Mouse (Mus musculus) forebrain, embryonic 11.5 days (tissue): ENCODE measurements around the gene Galm. TPM values are rescaled to one million over a fixed set of nuclear protein-coding genes. Genes with fewer than 3 reads are reported as not detected.

Experiments
- ATAC-seq: fragments of 200-750 bp; cut with Nextera tagmentation; replicated peaks from 2 replicates; pipeline ENCODE4 v1.8.0; 2017; ENCODE audit warnings: moderate TSS enrichment; ENCODE audit not compliant: low FRiP score
- DNase-seq: peaks from one replicate; pipeline ENCODE4 v3.0.0-alpha.2; 2017; ENCODE audit warnings: low spot score
- H3K27ac ChIP-seq: fragments of 300-500 bp; sonication (generic); 2 replicates; pipeline ENCODE4 v1.5.1; 2014; ENCODE audit warnings: low read depth, low read length
- H3K27me3 ChIP-seq: fragments of 300-500 bp; sonication (generic); 2 replicates; pipeline ENCODE4 v1.6.1; 2014; ENCODE audit warnings: mild to moderate bottlenecking, low read length, mixed read lengths; ENCODE audit not compliant: control insufficient read depth, insufficient read depth
- H3K36me3 ChIP-seq: fragments of 300-500 bp; sonication (generic); 2 replicates; pipeline ENCODE4 v1.6.1; 2014; ENCODE audit warnings: mild to moderate bottlenecking, low read length, moderate library complexity, mixed read lengths; ENCODE audit not compliant: control insufficient read depth, insufficient read depth
- H3K4me1 ChIP-seq: fragments of 300-500 bp; sonication (generic); replicated peaks from 2 replicates; pipeline ENCODE4 v1.6.1; 2014; ENCODE audit warnings: low read length, mixed read lengths; ENCODE audit not compliant: control insufficient read depth, insufficient read depth
- H3K4me2 ChIP-seq: fragments of 300-500 bp; sonication (generic); 2 replicates; pipeline ENCODE4 v1.6.1; 2014; ENCODE audit warnings: low read depth, mild to moderate bottlenecking, low read length, moderate library complexity, mixed read lengths; ENCODE audit not compliant: severe bottlenecking
- H3K4me3 ChIP-seq: fragments of 300-500 bp; sonication (generic); 2 replicates; pipeline ENCODE4 v1.5.1; 2014; ENCODE audit warnings: low read depth, low read length
- H3K9ac ChIP-seq: fragments of 300-500 bp; sonication (generic); 2 replicates; pipeline ENCODE4 v1.6.1; 2014; ENCODE audit warnings: low read length
- H3K9me3 ChIP-seq: fragments of 300-500 bp; sonication (generic); 2 replicates; pipeline ENCODE4 v1.6.1; 2016; ENCODE audit warnings: low read length, mixed read lengths; ENCODE audit not compliant: control insufficient read depth
- WGBS: fragments of 180-500 bp; shearing (Covaris S2); extraction: QIAGEN DNeasy Blood & Tissue Kit; methylation state at CpG from one replicate; pipeline ENCODE4 v1.1.7; 2014; 5-methylcytosine and 5-hydroxymethylcytosine counted together
- polyA plus RNA-seq: library from polyadenylated mRNA; unstranded; fragments of >200 nt; fragmentation: Nextera tagmentation; extraction: Ambion mirVana; gene quantifications from 2 replicates; pipeline ENCODE4 v1.2.1, GENCODE M21; 2014

Gene Galm
- 11.2 and 12.5 TPM in 2 replicates for polyA plus RNA-seq

DNA sequence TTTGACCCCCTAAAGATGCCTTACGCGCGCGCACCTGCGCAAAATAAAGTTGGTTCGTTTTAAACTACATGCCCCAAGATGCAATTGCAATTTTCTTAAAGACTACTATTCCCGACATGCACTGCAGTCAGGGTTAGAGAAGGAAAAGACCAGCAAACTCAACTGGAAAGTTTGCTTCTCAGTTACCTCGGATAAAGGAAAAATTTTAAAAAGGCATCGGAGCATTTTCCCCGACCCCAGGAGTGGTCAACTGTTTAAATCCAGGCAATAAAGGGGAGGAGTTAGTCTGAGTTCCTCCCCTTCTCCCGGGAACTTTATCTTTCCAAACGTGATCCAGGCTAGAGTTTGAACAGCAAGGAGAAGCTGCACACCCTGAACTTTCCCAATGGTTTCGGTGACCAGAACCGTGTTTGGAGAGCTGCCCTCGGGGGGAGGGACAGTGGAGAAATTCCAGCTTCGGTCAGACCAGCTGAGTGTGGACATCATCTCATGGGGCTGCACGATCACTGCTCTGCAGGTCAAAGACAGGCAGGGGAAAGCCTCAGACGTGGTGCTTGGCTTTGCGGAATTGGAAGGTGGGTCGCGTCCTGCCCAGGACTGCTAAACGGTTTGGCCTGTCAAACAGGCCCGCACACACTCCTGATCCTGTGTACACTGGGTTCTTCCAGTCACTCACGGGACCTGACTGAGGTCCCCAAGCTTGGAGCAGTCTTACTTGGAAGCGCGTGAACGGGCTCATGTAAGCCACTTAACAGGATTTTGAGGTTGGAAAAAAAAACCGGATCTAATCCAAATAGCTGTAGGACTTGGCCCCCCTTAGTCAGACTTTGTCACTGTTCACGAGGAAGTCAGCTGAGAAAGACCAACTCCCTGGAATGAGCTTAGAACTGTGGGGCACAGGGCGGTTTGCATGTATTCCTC lies at the start of gene Galm:
Galm (plus strand) TSS at position 141 of the 921 bp plus-strand sequence.
- no peak within 1 kb of the TSS for H3K27ac ChIP-seq
- peak within 1 kb of the TSS; percentile 68 for H3K4me2 ChIP-seq
- DNase-seq, result peak; percentile 55

DNA sequence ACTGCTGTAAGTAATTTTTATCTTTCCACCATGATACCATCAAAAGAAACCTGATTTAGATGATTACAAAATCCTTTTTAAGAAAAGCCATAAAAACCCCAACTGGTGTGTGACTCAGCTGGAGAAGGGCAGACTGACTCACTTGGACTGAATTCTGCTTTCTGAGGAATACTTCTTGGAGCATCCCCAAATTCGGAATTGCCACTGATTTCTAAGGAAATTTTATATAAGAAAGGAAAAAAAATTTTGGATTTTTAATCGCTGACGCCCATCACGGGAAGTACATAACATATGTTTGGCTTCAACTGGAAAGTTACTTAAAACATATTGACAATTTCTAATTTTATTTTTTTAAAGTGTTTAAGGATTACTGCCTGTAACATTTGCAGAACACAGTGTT lies 48.5 kb upstream of the Galm start:
- 93% methylated on average over 4 of the region's 4 CpGs for WGBS

More for the DNA sequence above, at the start of gene Galm:
- H3K27me3 ChIP-seq, result no peaks in the 10 kb centered on the region
- ATAC-seq, result peak; percentile 83
- peak within 1 kb of the TSS; percentile 34 for H3K4me3 ChIP-seq
- peaks cover 2% of the 10 kb centered on the region; the same call in 1 of the 2 replicates for H3K4me1 ChIP-seq
- no peaks in the 10 kb centered on the region for H3K9me3 ChIP-seq
- WGBS, result 3% methylated on average over 30 of the region's 30 CpGs
- peak within 1 kb of the TSS; percentile 62 for H3K9ac ChIP-seq
- H3K36me3 ChIP-seq, result no peaks in the 10 kb centered on the region

DNA sequence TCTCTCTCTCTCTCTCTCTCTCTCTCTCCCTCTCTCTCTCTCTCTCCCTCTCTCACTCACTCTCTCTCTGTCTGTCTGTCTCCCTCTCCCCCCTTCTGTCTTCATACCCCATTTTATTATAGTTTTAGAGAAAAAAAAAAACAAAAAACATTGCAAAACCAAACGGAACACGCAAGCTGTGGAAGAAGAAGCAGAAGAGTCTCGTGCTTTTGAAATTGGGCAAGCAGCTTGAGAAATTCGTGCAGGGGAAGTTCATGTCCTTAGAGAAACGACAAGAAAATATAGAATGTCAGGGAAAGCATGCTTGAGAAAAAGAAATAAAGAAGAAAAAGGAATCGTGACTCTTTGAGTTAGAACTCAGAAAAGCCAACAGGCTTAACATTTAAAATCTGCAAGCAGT lies 44.0 kb upstream of the Galm start:
- Histone ChIP-seq H3K36me3 (no peaks in the 10 kb centered on the region), H3K9me3 (peaks cover 2% of the 10 kb centered on the region; the same call in 1 of the 2 replicates), H3K27me3 (no peaks in the 10 kb centered on the region), H3K4me3 (no peak overlapping the region), H3K4me1 (no peaks in the 10 kb centered on the region), H3K4me2 (no peak overlapping the region), H3K27ac (no peak overlapping the region), H3K9ac (no peak overlapping the region)
- DNase-seq (no peak), ATAC-seq (no peak)
- WGBS, result 74% methylated on average over 6 of the region's 6 CpGs

More for the DNA sequence above, 48.5 kb upstream of the Galm start:
- Histone ChIP-seq H3K4me2 (no peak overlapping the region), H3K36me3 (no peaks in the 10 kb centered on the region), H3K4me1 (no peaks in the 10 kb centered on the region), H3K4me3 (no peak overlapping the region), H3K27me3 (no peaks in the 10 kb centered on the region), H3K9me3 (no peaks in the 10 kb centered on the region), H3K27ac (no peak overlapping the region), H3K9ac (no peak overlapping the region)
- no peak for ATAC-seq
- DNase-seq, result no peak

DNA sequence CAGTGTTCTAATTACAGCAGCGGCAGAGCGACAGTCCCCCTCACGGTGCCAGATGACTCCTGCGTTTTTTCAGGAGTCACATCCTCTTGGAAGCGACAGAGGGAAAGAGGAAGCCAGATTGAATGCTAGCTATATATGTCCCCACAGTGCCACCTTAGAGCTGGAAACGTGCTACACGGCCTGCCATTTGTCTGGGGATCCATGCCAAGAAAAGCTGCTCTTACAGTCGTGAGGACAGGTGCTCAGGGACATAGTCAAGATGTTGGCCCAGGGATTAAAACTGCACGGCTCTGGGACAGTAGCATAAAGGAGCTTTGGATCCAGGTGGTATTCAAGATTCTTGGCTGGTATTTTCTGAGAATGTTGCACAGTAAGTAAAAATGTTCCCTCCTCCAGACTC lies 42.8 kb upstream of the Galm start:
- no peak overlapping the region for H3K27ac ChIP-seq
- ATAC-seq, result no peak
- no peak for DNase-seq
- H3K9ac ChIP-seq, result no peak overlapping the region
- H3K27me3 ChIP-seq, result no peaks in the 10 kb centered on the region
- no peaks in the 10 kb centered on the region for H3K36me3 ChIP-seq
- no peak overlapping the region for H3K4me2 ChIP-seq
- H3K4me1 ChIP-seq, result no peaks in the 10 kb centered on the region
- peaks cover 2% of the 10 kb centered on the region; the same call in 1 of the 2 replicates for H3K9me3 ChIP-seq
- no peak overlapping the region for H3K4me3 ChIP-seq
- WGBS, result 82% methylated on average over 9 of the region's 9 CpGs

DNA sequence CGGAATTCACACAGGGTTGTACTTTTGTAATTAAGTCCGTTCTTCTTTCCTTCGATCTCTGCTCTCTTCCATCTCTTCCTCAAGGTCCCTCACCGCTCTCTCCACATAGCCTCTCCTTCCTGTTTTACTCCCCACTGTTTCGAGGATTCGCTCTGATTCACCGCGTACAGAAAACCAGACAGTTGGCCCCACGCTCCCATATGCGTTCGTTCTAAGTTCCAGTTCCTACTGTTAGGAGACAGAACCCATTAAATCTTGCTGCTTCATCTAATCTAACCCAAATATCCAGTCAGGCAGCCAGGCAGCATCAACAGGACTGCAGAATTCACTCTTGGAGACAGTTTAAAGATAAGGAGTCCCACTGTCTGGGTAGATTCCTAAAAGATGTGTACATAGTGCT lies 40.7 kb upstream of the Galm start:
- H3K36me3 ChIP-seq, result no peaks in the 10 kb centered on the region
- H3K27ac ChIP-seq, result no peak overlapping the region
- no peak overlapping the region for H3K4me3 ChIP-seq
- ATAC-seq, result no peak
- no peak overlapping the region for H3K4me2 ChIP-seq
- peaks cover 2% of the 10 kb centered on the region; the same call in 1 of the 2 replicates for H3K9me3 ChIP-seq
- no peak overlapping the region for H3K9ac ChIP-seq
- no peak for DNase-seq
- 93% methylated on average over 11 of the region's 11 CpGs for WGBS
- H3K27me3 ChIP-seq, result no peaks in the 10 kb centered on the region
- H3K4me1 ChIP-seq, result no peaks in the 10 kb centered on the region

DNA sequence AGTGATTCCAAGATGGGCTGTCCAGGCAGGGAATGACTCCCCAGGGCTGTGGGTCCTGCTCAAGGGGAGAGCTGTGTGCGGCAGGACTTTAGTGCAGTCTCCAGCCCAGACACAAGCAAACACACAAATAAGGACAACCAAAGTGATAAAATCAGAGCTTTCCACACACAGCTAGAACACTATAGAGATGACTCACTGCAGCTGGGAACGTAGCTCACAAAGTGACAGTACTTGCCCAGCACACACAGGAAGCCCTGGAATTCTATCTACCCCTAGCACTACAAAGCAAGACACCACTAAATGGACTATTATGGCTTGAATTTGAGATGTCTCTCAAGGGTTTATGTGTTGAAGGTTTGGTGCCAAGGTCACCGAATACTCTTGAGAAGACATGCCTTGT lies 39.1 kb upstream of the Galm start:
- Histone ChIP-seq H3K9me3 (peaks cover 2% of the 10 kb centered on the region; the same call in 1 of the 2 replicates), H3K4me2 (no peak overlapping the region), H3K4me3 (no peak overlapping the region), H3K36me3 (no peaks in the 10 kb centered on the region), H3K27ac (no peak overlapping the region), H3K4me1 (no peaks in the 10 kb centered on the region), H3K27me3 (no peaks in the 10 kb centered on the region), H3K9ac (no peak overlapping the region)
- DNase-seq (no peak), ATAC-seq (no peak)
- 88% methylated on average over 3 of the region's 3 CpGs for WGBS

DNA sequence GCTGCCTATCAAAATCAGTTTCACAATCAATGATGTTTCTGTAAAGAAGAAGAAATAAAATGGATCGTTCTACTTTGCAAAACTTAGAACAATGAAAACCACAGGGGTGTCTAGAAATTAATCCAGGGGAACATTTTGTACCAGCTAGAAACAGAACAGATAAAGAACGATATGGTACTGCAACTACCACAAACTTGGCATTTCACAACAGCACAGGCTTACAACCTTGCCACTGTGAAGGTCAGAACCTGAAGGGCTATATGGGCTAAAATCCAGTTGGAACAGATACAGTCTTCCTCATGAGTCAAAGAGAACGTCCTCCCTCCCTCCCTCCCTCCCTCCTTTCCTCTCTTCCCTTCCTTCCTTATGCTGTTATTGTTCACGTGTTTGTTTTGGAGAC lies 36.7 kb upstream of the Galm start:
- Histone ChIP-seq H3K4me1 (no peaks in the 10 kb centered on the region; the same call in 1 of the 2 replicates), H3K9me3 (no peaks in the 10 kb centered on the region), H3K36me3 (no peaks in the 10 kb centered on the region), H3K27me3 (no peaks in the 10 kb centered on the region), H3K4me2 (no peak overlapping the region), H3K27ac (no peak overlapping the region), H3K4me3 (no peak overlapping the region), H3K9ac (no peak overlapping the region)
- no peak for DNase-seq
- ATAC-seq, result no peak
- WGBS, result 74% methylated on average over 4 of the region's 4 CpGs

DNA sequence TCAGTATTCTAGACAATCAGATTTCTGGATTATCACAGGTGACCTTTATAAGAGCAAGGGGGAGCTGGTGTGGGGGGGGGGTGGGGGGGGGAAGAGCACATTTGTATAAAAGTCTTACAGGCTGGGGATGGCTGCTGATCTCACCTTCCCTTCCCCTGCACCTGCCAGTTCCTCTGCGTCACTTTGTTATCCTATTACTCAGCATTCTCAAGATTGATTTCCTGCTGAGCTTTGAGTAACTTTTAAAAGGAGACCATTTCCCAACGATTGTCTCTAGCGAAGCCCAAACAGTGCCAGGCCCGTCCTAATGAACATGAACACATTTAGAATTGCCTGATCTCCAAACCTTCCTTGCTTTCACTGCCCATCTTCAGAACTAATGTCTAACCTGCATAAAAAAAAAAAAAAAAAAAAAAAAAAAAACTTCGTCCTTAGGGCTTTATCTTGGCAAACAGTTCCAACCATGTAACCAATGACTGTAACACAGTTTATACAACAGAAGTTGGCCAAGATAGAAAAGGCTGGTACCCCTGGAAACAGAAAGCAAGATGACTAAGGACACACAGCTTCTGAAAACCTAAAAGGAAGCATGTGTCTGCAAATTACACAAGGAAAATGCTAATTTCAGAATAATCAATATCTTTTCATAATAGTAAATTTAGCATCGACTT lies 35.3 kb upstream of the Galm start:
- DNase-seq (no peak), ATAC-seq (no peak)
- H3K36me3 ChIP-seq, result no peaks in the 10 kb centered on the region
- WGBS, result 37% methylated on average over 6 of the region's 6 CpGs
- H3K9me3 ChIP-seq, result no peaks in the 10 kb centered on the region
- no peak overlapping the region for H3K27ac ChIP-seq
- peaks cover 3% of the 10 kb centered on the region; the same call in 1 of the 2 replicates for H3K4me1 ChIP-seq
- H3K4me2 ChIP-seq, result no peak overlapping the region
- H3K27me3 ChIP-seq, result no peaks in the 10 kb centered on the region
- no peak overlapping the region for H3K9ac ChIP-seq
- no peak overlapping the region for H3K4me3 ChIP-seq
